Mouse (Mus musculus): ENCODE results near the gene C9orf72. TPM values are rescaled to one million over a fixed set of nuclear protein-coding genes. Genes with fewer than 3 reads are reported as not detected.

Gene C9orf72
- polyA plus RNA-seq, 1 experiment = 4.0 TPM

GRCm38 (mm10) chr4:35203724-35204123 is 22.3 kb downstream of the C9orf72 start:
- H3K4me3 ChIP-seq (replicated peaks; ENCODE audit: control insufficient read depth, low read depth, low read length) = no peak overlapping the region
- WGBS = 86% methylated on average over 2 of the region's 2 CpGs
- no peak overlapping the region for H3K27ac ChIP-seq (ENCODE audit: control insufficient read depth, insufficient read depth, low read depth, low read length, poor library complexity)
- TF ChIP-seq CTCF (IDR thresholded peaks at IDR 0.05; ENCODE audit: control insufficient read depth, insufficient read depth, low read length) (no peak), POLR2A (IDR thresholded peaks at IDR 0.05; ENCODE audit: borderline replicate concordance, control insufficient read depth, low read depth, low read length) (no peak)
- no peaks in the 10 kb centered on the region for H3K4me1 ChIP-seq (ENCODE audit: control insufficient read depth, insufficient read depth, low read length)

DNA sequence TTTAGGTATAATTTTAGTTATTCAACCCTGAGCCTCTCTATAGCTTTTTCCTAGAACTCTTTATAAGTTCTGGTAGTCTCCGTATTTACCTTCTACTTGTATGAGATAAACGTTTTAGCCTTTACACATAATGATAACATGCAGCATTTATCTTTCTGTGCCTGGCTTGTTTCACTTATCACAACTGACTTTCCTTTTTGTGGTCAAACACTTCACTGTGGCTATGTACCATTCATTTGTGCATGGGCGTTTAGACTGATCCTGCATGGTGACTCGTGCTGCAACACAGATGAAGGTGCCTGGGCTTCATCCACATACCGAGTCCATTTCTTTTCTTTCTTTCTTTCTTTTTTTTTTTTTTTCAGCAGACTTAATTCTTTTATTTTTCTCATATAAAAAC is 24.3 kb downstream of the C9orf72 start:
- WGBS = 58% methylated on average over 5 of the region's 5 CpGs

GRCm38 (mm10) chr4:35192725-35193124 is 33.2 kb downstream of the C9orf72 start:
- Histone ChIP-seq H3K4me1 (ENCODE audit: control insufficient read depth, insufficient read depth, low read length) (no peaks in the 10 kb centered on the region), H3K27ac (ENCODE audit: control insufficient read depth, insufficient read depth, low read depth, low read length, poor library complexity) (no peak overlapping the region), H3K4me3 (replicated peaks; ENCODE audit: control insufficient read depth, low read depth, low read length) (no peak overlapping the region)
- no peak for TF ChIP-seq POLR2A (IDR thresholded peaks at IDR 0.05; ENCODE audit: borderline replicate concordance, control insufficient read depth, low read depth, low read length)
- no peak for TF ChIP-seq CTCF (IDR thresholded peaks at IDR 0.05; ENCODE audit: control insufficient read depth, insufficient read depth, low read length)
- 58% methylated on average over 7 of the region's 7 CpGs for WGBS

More for the DNA sequence above, 24.3 kb downstream of the C9orf72 start:
- H3K4me3 ChIP-seq (replicated peaks; ENCODE audit: control insufficient read depth, low read depth, low read length) = no peak overlapping the region
- no peak overlapping the region for H3K27ac ChIP-seq (ENCODE audit: control insufficient read depth, insufficient read depth, low read depth, low read length, poor library complexity)
- TF ChIP-seq POLR2A (IDR thresholded peaks at IDR 0.05; ENCODE audit: borderline replicate concordance, control insufficient read depth, low read depth, low read length) (no peak), CTCF (IDR thresholded peaks at IDR 0.05; ENCODE audit: control insufficient read depth, insufficient read depth, low read length) (no peak)
- no peaks in the 10 kb centered on the region for H3K4me1 ChIP-seq (ENCODE audit: control insufficient read depth, insufficient read depth, low read length)

GRCm38 (mm10) chr4:35189794-35190193 is 36.2 kb downstream of the C9orf72 start:
- Histone ChIP-seq H3K4me3 (replicated peaks; ENCODE audit: control insufficient read depth, low read depth, low read length) (no peak overlapping the region), H3K4me1 (ENCODE audit: control insufficient read depth, insufficient read depth, low read length) (no peaks in the 10 kb centered on the region), H3K27ac (ENCODE audit: control insufficient read depth, insufficient read depth, low read depth, low read length, poor library complexity) (no peak overlapping the region)
- TF ChIP-seq POLR2A (IDR thresholded peaks at IDR 0.05; ENCODE audit: borderline replicate concordance, control insufficient read depth, low read depth, low read length) (no peak), CTCF (IDR thresholded peaks at IDR 0.05; ENCODE audit: control insufficient read depth, insufficient read depth, low read length) (no peak)
- 81% methylated on average over 5 of the region's 5 CpGs for WGBS

GRCm38 (mm10) chr4:35187617-35188326 is 38.2 kb downstream of the C9orf72 start:
- Histone ChIP-seq H3K27ac (ENCODE audit: control insufficient read depth, insufficient read depth, low read depth, low read length, poor library complexity) (no peak overlapping the region), H3K4me3 (replicated peaks; ENCODE audit: control insufficient read depth, low read depth, low read length) (no peak overlapping the region), H3K4me1 (ENCODE audit: control insufficient read depth, insufficient read depth, low read length) (no peaks in the 10 kb centered on the region)
- 64% methylated on average over 8 of the region's 8 CpGs for WGBS
- no peak for TF ChIP-seq CTCF (IDR thresholded peaks at IDR 0.05; ENCODE audit: control insufficient read depth, insufficient read depth, low read length)
- no peak for TF ChIP-seq POLR2A (IDR thresholded peaks at IDR 0.05; ENCODE audit: borderline replicate concordance, control insufficient read depth, low read depth, low read length)

DNA sequence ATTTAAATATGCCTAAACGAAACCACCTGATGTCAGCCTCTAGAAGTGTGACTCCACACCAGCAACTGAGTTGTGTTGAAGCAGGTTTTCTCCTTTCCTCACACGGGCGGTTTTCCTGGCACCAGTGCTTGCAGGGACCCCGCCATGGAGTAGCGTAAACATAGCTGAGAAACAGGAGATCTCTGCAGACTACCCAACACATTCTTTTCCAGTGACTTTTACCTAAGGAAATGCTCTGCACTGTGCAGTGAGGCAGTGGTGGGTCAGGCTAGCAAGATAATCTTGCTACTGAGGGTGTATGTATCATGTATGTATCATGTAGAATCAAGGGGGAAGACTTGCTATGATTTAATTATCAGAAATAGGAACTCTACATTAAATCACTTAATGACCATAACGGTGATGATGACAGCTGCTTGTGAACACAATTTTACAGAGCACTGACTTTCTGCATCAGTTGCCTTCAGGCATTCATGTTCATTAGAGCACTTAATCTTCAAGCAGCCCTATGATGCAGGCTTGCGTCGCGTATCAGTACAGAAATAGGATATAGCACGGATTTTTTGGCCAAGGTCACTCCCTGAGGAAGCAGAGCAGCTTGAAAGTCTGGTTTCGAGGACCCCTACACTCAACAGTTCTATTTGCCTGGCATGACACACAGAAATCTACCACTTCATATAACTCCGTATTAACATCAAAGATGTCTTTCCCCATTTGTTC is 47.9 kb downstream of the C9orf72 start:
- TF ChIP-seq CTCF (IDR thresholded peaks at IDR 0.05; ENCODE audit: control insufficient read depth, insufficient read depth, low read length) (no peak), POLR2A (IDR thresholded peaks at IDR 0.05; ENCODE audit: borderline replicate concordance, control insufficient read depth, low read depth, low read length) (no peak)
- 82% methylated on average over 12 of the region's 12 CpGs for WGBS
- H3K4me3 ChIP-seq (replicated peaks; ENCODE audit: control insufficient read depth, low read depth, low read length) = no peak overlapping the region
- H3K27ac ChIP-seq (ENCODE audit: control insufficient read depth, insufficient read depth, low read depth, low read length, poor library complexity) = no peak overlapping the region
- H3K4me1 ChIP-seq (ENCODE audit: control insufficient read depth, insufficient read depth, low read length) = no peaks in the 10 kb centered on the region

DNA sequence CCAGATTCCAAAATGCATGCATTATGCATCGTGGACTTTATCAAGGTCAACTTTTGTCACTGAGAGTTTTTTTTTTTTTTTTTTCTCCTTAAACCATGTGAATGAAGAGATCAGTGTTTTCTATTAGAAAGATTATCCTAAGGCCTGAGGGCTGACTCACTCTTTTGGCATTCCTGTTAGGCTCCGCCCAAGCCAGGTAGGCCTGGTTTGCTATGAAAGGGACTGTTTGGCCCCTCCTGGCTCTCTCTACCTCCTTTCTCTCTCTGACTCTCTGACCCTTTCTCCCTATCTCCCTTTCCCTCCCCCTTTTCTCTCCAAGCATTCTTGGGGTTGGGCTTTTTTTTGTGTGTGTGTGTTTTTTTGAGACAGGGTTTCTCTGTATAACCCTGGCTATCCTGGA is 50.4 kb downstream of the C9orf72 start:
- H3K4me1 ChIP-seq (ENCODE audit: control insufficient read depth, insufficient read depth, low read length) = no peaks in the 10 kb centered on the region
- H3K4me3 ChIP-seq (replicated peaks; ENCODE audit: control insufficient read depth, low read depth, low read length) = no peak overlapping the region
- TF ChIP-seq CTCF (IDR thresholded peaks at IDR 0.05; ENCODE audit: control insufficient read depth, insufficient read depth, low read length) (no peak), POLR2A (IDR thresholded peaks at IDR 0.05; ENCODE audit: borderline replicate concordance, control insufficient read depth, low read depth, low read length) (no peak)
- no peak overlapping the region for H3K27ac ChIP-seq (ENCODE audit: control insufficient read depth, insufficient read depth, low read depth, low read length, poor library complexity)
- 81% methylated on average over 2 of the region's 2 CpGs for WGBS

- Histone ChIP-seq H3K4me3 (replicated peaks; ENCODE audit: control insufficient read depth, low read depth, low read length) (no peak overlapping the region), H3K27ac (ENCODE audit: control insufficient read depth, insufficient read depth, low read depth, low read length, poor library complexity) (no peak overlapping the region), H3K4me1 (ENCODE audit: control insufficient read depth, insufficient read depth, low read length) (no peaks in the 10 kb centered on the region)
- no peak for TF ChIP-seq CTCF (IDR thresholded peaks at IDR 0.05; ENCODE audit: control insufficient read depth, insufficient read depth, low read length)
- no peak for TF ChIP-seq POLR2A (IDR thresholded peaks at IDR 0.05; ENCODE audit: borderline replicate concordance, control insufficient read depth, low read depth, low read length)
- WGBS = 76% methylated on average over 1 of the region's 1 CpGs
Measured at GRCm38 (mm10) chr4:35173551-35173950, 52.4 kb downstream of the C9orf72 start.
